Mouse (Mus musculus) left cerebral cortex, adult 2 months (tissue): Measurements from ENCODE around the gene Ica1. TPM values are rescaled to one million over a fixed set of nuclear protein-coding genes. Genes with fewer than 3 reads are reported as not detected.

ENCODE experiments used
- DNase-seq, 2 experiments: peaks; one replicate each; pipeline ENCODE4 v3.0.0; 2021 to 2022; ENCODE audit warnings: low spot score in 2 of 2, mixed read lengths in 1 of 2; ENCODE audit errors: extremely low spot score in 1 of 2
- H3K27ac ChIP-seq: fragments of 200-600 bp; 2 replicates; pipeline ENCODE4 v1.8.1; 2022
- H3K4me3 ChIP-seq: fragments of 200-600 bp; 2 replicates; pipeline ENCODE4 v1.8.1; 2022
- CTCF ChIP-seq: fragments of 200-600 bp; IDR thresholded peaks from 2 replicates; pipeline ENCODE4 v1.8.1; 2022; ENCODE audit warnings: antibody characterized with exemption, mild to moderate bottlenecking, moderate library complexity
- intact Hi-C: fragments of 180-260 bp; cut with DNase I; formaldehyde crosslinking; loops from one replicate; pipeline ENCODE4 v1.15.1; 2025
- total RNA-seq, 2 experiments: library from RNA; stranded (reverse); gene quantifications; 2 replicates each; pipeline ENCODE4 v1.2.3; 2021

Ica1 gene
- total RNA-seq, 2 experiments from 2014 or later = 65.4 to 72.6 TPM

- H3K4me3 ChIP-seq = no peak overlapping the region
- no peak for DNase-seq
- intact Hi-C loops = loop anchor here (5.0 kb wide), 2 partner anchors 226 to 1006 kb away; no protein-coding TSS in a partner anchor
- peak; percentile 48 for TF ChIP-seq CTCF
- H3K27ac ChIP-seq = no peak overlapping the region
Measured at GRCm38 (mm10) chr6:8738396-8738795, 39.9 kb downstream of the Ica1 start.

- TF ChIP-seq CTCF = no peak
- intact Hi-C loops = loop anchor here (1.0 to 5.0 kb wide), 5 partner anchors 94 to 1004 kb away; no protein-coding TSS in a partner anchor
- DNase-seq = no peak
Measured at GRCm38 (mm10) chr6:8736493-8736820, 41.8 kb downstream of the Ica1 start.

GRCm38 (mm10) chr6:8735657-8736492 is 42.4 kb downstream of the Ica1 start:
- Histone ChIP-seq H3K27ac (no peak overlapping the region), H3K4me3 (no peak overlapping the region)
- peak; percentile 86 for TF ChIP-seq CTCF
- intact Hi-C loops = loop anchor here (1.0 to 5.0 kb wide), 5 partner anchors 95 to 1004 kb away; no protein-coding TSS in a partner anchor
- peak; percentile 65 to 70 for DNase-seq

More at GRCm38 (mm10) chr6:8736493-8736820, 41.8 kb downstream of the Ica1 start:
- H3K27ac ChIP-seq = no peak overlapping the region
- no peak overlapping the region for H3K4me3 ChIP-seq

- H3K27ac ChIP-seq = no peak overlapping the region
Measured at GRCm38 (mm10) chr6:8735044-8735443, 43.2 kb downstream of the Ica1 start.

GRCm38 (mm10) chr6:8732492-8732891 is 45.8 kb downstream of the Ica1 start:
- DNase-seq = no peak
- intact Hi-C loops = no loop called here
- no peak for TF ChIP-seq CTCF
- H3K4me3 ChIP-seq = no peak overlapping the region
- H3K27ac ChIP-seq = no peak overlapping the region

More at GRCm38 (mm10) chr6:8735044-8735443, 43.2 kb downstream of the Ica1 start:
- H3K4me3 ChIP-seq = no peak overlapping the region
- DNase-seq = no peak
- no peak for TF ChIP-seq CTCF
- intact Hi-C loops = loop anchor here (5.0 kb wide), 2 partner anchors 223 to 1003 kb away; no protein-coding TSS in a partner anchor

GRCm38 (mm10) chr6:8731656-8732191 is 46.6 kb downstream of the Ica1 start:
- no peak for DNase-seq
- no peak overlapping the region for H3K27ac ChIP-seq
- no peak overlapping the region for H3K4me3 ChIP-seq
- TF ChIP-seq CTCF = no peak
- intact Hi-C loops = no loop called here

- H3K27ac ChIP-seq = no peak overlapping the region
- TF ChIP-seq CTCF = no peak
- intact Hi-C loops = no loop called here
- no peak overlapping the region for H3K4me3 ChIP-seq
- DNase-seq = no peak
Measured at GRCm38 (mm10) chr6:8730433-8730832, 47.9 kb downstream of the Ica1 start.

- Histone ChIP-seq H3K27ac (no peak overlapping the region), H3K4me3 (no peak overlapping the region)
- TF ChIP-seq CTCF = no peak
- intact Hi-C loops = no loop called here
- DNase-seq = peak in 1 of 2 experiments; percentile 18
Measured at GRCm38 (mm10) chr6:8727806-8728205, 50.5 kb downstream of the Ica1 start.

- no peak for TF ChIP-seq CTCF
- no peak overlapping the region for H3K27ac ChIP-seq
- intact Hi-C loops = no loop called here
- H3K4me3 ChIP-seq = no peak overlapping the region
- no peak for DNase-seq
Measured at GRCm38 (mm10) chr6:8725610-8726009, 52.7 kb downstream of the Ica1 start.

- Histone ChIP-seq H3K27ac (peak overlapping the region; percentile 58), H3K4me3 (no peak overlapping the region)
- TF ChIP-seq CTCF = no peak
- intact Hi-C loops = loop anchor here (2.0 kb wide), 1 partner anchor 75 kb away; no protein-coding TSS in a partner anchor
- no peak for DNase-seq
Measured at GRCm38 (mm10) chr6:8719692-8720091, 58.6 kb downstream of the Ica1 start.

- no peak for TF ChIP-seq CTCF
- H3K4me3 ChIP-seq = no peak overlapping the region
- no peak for DNase-seq
- intact Hi-C loops = no loop called here
- peak overlapping the region; percentile 32; the same call in 1 of the 2 replicates for H3K27ac ChIP-seq
Measured at GRCm38 (mm10) chr6:8717967-8718366, 60.3 kb downstream of the Ica1 start.

GRCm38 (mm10) chr6:8716539-8716938 is 61.7 kb downstream of the Ica1 start:
- H3K27ac ChIP-seq = no peak overlapping the region
- no peak for TF ChIP-seq CTCF

More at GRCm38 (mm10) chr6:8716539-8716938, 61.7 kb downstream of the Ica1 start:
- DNase-seq = no peak
- intact Hi-C loops = no loop called here
- no peak overlapping the region for H3K4me3 ChIP-seq
